In the genomic region with DNA sequence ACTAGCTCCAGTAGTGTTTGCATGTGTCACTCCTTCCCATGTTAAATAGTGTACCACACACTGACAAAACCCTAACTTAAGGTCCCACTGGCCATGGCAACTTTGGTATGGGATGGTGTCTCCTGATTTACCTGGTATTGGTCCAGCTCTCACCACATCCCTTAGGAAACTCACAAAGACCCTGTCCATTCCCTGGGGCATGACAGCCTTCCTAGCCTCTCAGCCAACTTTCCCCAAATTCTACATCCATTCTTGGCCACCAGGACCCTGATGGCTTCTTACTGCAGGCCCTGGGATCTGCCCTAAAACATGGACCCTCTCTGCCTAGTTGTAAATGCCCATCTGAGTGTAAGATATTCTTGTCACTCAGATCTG, we compare ENCODE assay signal across 11 mouse cellular contexts. TPM values are rescaled to one million over a fixed set of nuclear protein-coding genes. Genes with fewer than 3 reads are reported as not detected.
DNase-seq lines count a peak whose midpoint lies in the region; ATAC-seq and TF ChIP-seq lines count a peak whose summit lies in the region.
"Had no signal": no experiment of that assay in that cellular context is flagged by ENCODE, and none has a peak within 500 bp of the region (broad histone marks: within the 10 kb centered on the region; RNA-seq: fewer than 3 reads in every experiment).

No protein-coding gene starts in this region.

- no peaks in the 10 kb centered on the region for H3K9me3 ChIP-seq in kidney, embryonic 14.5 days (ENCODE audit: control insufficient read depth, low read length)
- no peaks in the 10 kb centered on the region for H3K9me3 ChIP-seq in limb, embryonic 10.5 days (replicated peaks)
- H3K9me3 ChIP-seq in stomach, postnatal 0 days (ENCODE audit: control insufficient read depth, low read length): no peaks in the 10 kb centered on the region

- H3K27me3 ChIP-seq in kidney, embryonic 14.5 days (ENCODE audit: control insufficient read depth, insufficient read depth, low read length): no peaks in the 10 kb centered on the region
- no peaks in the 10 kb centered on the region for H3K27me3 ChIP-seq in kidney, adult 2 months (replicated peaks; ENCODE audit: control insufficient read depth, insufficient read depth, low read length)
- no peaks in the 10 kb centered on the region for H3K27me3 ChIP-seq in limb, embryonic 10.5 days (ENCODE audit: low read depth, poor library complexity, severe bottlenecking)
- H3K27me3 ChIP-seq in stomach, postnatal 0 days (ENCODE audit: control insufficient read depth, insufficient read depth, low read length): no peaks in the 10 kb centered on the region

- H3K4me1 ChIP-seq in kidney, embryonic 14.5 days (ENCODE audit: control insufficient read depth, insufficient read depth, low read length): peaks cover 3% of the 10 kb centered on the region; the same call in 1 of the 2 replicates
- H3K4me1 ChIP-seq in kidney, adult 2 months (ENCODE audit: control insufficient read depth, insufficient read depth, low read length): no peaks in the 10 kb centered on the region
- H3K4me1 ChIP-seq in limb, embryonic 10.5 days: peaks cover 33% of the 10 kb centered on the region
- H3K4me1 ChIP-seq in stomach, postnatal 0 days (replicated peaks; ENCODE audit: control insufficient read depth, insufficient read depth): no peaks in the 10 kb centered on the region

- TF ChIP-seq CTCF in kidney, adult 2 months (conservative IDR thresholded peaks at IDR 0.05; ENCODE audit: insufficient read depth, insufficient read length, low read depth, low read length): no peak
- no peak for TF ChIP-seq CTCF in stomach, postnatal 0 days (IDR thresholded peaks at IDR 0.05; ENCODE audit: low read depth)

- TF ChIP-seq POLR2A in kidney, adult 2 months (IDR thresholded peaks at IDR 0.05; ENCODE audit: low read depth, low read length): no peak

- H3K9ac ChIP-seq in kidney, embryonic 14.5 days (ENCODE audit: low read depth, low read length): no peak overlapping the region
- H3K9ac ChIP-seq in stomach, postnatal 0 days (ENCODE audit: low read length): no peak overlapping the region

- DNase-seq in kidney, adult 2 months: no peak
- peak; percentile 27 to 53 for DNase-seq in spleen, postnatal 10 days (ENCODE audit: low spot score in 2 of 2)
- no peak for DNase-seq in spleen, postnatal 36 days (ENCODE audit: low spot score in 2 of 2)
- DNase-seq in limb, embryonic 10.5 days (ENCODE audit: low spot score): no peak
- no peak for DNase-seq in stomach, postnatal 0 days (ENCODE audit: low spot score)
- no peak for DNase-seq in adrenal gland, postnatal 14 days
- DNase-seq in gastrocnemius, postnatal 25 days: no peak
- DNase-seq: cerebellum, adult 11 months; gastrocnemius, postnatal 10 days; thymus, postnatal 4 days had no signal

- H3K4me3 ChIP-seq in kidney, embryonic 14.5 days (ENCODE audit: low read length): no peak overlapping the region
- H3K4me3 ChIP-seq in kidney, adult 2 months (ENCODE audit: insufficient read depth, low read depth, low read length): no peak overlapping the region
- H3K4me3 ChIP-seq in limb, embryonic 10.5 days: no peak overlapping the region
- no peak overlapping the region for H3K4me3 ChIP-seq in stomach, postnatal 0 days (ENCODE audit: low read depth, low read length)

- no peak for ATAC-seq in kidney, embryonic 14.5 days (ENCODE audit: low FRiP score, low TSS enrichment)
- no peak for ATAC-seq in stomach, postnatal 0 days (ENCODE audit: low FRiP score, low TSS enrichment)

- TF ChIP-seq EP300 in stomach, postnatal 0 days (optimal IDR thresholded peaks at IDR 0.05): no peak

- no peaks in the 10 kb centered on the region for H3K36me3 ChIP-seq in kidney, embryonic 14.5 days (ENCODE audit: control insufficient read depth, insufficient read depth, low read length)
- no peaks in the 10 kb centered on the region for H3K36me3 ChIP-seq in kidney, adult 2 months (ENCODE audit: control insufficient read depth, insufficient read depth, low read length)
- peaks cover 51% of the 10 kb centered on the region for H3K36me3 ChIP-seq in limb, embryonic 10.5 days
- H3K36me3 ChIP-seq in stomach, postnatal 0 days (ENCODE audit: control insufficient read depth, insufficient read depth, low read length): no peaks in the 10 kb centered on the region

- H3K27ac ChIP-seq in kidney, embryonic 14.5 days (ENCODE audit: low read depth, low read length): peak overlapping the region; percentile 47; the same call in 1 of the 2 replicates
- H3K27ac ChIP-seq in kidney, adult 2 months (ENCODE audit: insufficient read depth, low read depth, low read length): no peak overlapping the region
- H3K27ac ChIP-seq in limb, embryonic 10.5 days: peak overlapping the region; percentile 56
- H3K27ac ChIP-seq in stomach, postnatal 0 days (replicated peaks): peak overlapping the region; percentile 75

- H3K4me2 ChIP-seq in kidney, embryonic 14.5 days (replicated peaks; ENCODE audit: low read depth, low read length): no peak overlapping the region
- H3K4me2 ChIP-seq in stomach, postnatal 0 days (replicated peaks; ENCODE audit: low read depth): no peak overlapping the region

RNA-seq across cellular contexts. Expression of a gene that starts 18.2 kb away (rescaled TPM):
- polyA plus RNA-seq in kidney, embryonic 14.5 days (2014; fragmentation: Nextera tagmentation; extraction: Ambion mirVana): 2.8 and 3.1 TPM in 2 replicates
- 1.5 and 3.8 TPM in 2 replicates for polyA plus RNA-seq in kidney, adult 2 months (2012; rRNA removed)
- 5.9 and 7.9 TPM in 2 replicates for polyA plus RNA-seq in limb, embryonic 10.5 days (2016; fragmentation: Nextera tagmentation; extraction: Ambion mirVana)
- polyA plus RNA-seq in stomach, postnatal 0 days (2015; fragmentation: Nextera tagmentation; extraction: Ambion mirVana): 0.71 and 1.2 TPM in 2 replicates
- total RNA-seq in adrenal gland, postnatal 14 days (2021): 3.1 and 5.8 TPM in 2 replicates
- 10 to 100 TPM; 11.3 to 13.4 TPM for total RNA-seq in gastrocnemius, postnatal 25 days (2021)

Comparison
In these comparisons a context has a peak if more than half of its experiments do, and no peak if none do; other contexts are left out.
1. DNase-seq: peak in spleen, postnatal 10 days (2 of 2); none in kidney, adult 2 months (single experiment), spleen, postnatal 36 days (0 of 2), limb, embryonic 10.5 days (single experiment), stomach, postnatal 0 days (single experiment), adrenal gland, postnatal 14 days (single experiment) and gastrocnemius, postnatal 25 days (single experiment).